Mouse (Mus musculus) embryonic fibroblast, embryonic 13.5 days (primary cell): ENCODE measurements around the gene Cryzl2.

Source experiments
- CTCF ChIP-seq: IDR thresholded peaks from 2 replicates; pipeline ENCODE4 v1.5.1; 2011; ENCODE audit warnings: mild to moderate bottlenecking, control low read depth, low read length, moderate library complexity, borderline replicate concordance; ENCODE audit not compliant: insufficient read depth
- POLR2A ChIP-seq: IDR thresholded peaks from 2 replicates; pipeline ENCODE4 v1.6.1; 2011; ENCODE audit warnings: low read depth, mild to moderate bottlenecking, control low read depth, low read length, moderate library complexity

GRCm38 (mm10) chr1:157516838-157517808, 58.7 kb downstream of the Cryzl2 start:
- TF ChIP-seq POLR2A, result no peak
- TF ChIP-seq CTCF, result no peak
